Mouse (Mus musculus) inflammation-experienced regulatory T-cells, adult 6 months (primary cell): ENCODE measurements around the gene Emid1. TPM values are rescaled to one million over a fixed set of nuclear protein-coding genes. Genes with fewer than 3 reads are reported as not detected.
A peak's percentile ranks its signal among the peaks of the same experiment; 100 is the strongest.

ENCODE experiments used
- ATAC-seq: one replicate; pipeline ENCODE4 v1.8.0; 2017
- polyA plus RNA-seq, 3 experiments: library from polyadenylated mRNA; unstranded; fragments of 100-300 nt; shearing (Covaris generic); gene quantifications; one replicate each; pipeline ENCODE4 v1.2.1; 2017

Gene Emid1
- polyA plus RNA-seq, 3 experiments from 2014 or later, result 0.83 TPM; not detected in 2

GRCm38 (mm10) chr11:5160722-5161485 lies 8.8 kb upstream of the Emid1 start:
- ATAC-seq, result no peak

DNA sequence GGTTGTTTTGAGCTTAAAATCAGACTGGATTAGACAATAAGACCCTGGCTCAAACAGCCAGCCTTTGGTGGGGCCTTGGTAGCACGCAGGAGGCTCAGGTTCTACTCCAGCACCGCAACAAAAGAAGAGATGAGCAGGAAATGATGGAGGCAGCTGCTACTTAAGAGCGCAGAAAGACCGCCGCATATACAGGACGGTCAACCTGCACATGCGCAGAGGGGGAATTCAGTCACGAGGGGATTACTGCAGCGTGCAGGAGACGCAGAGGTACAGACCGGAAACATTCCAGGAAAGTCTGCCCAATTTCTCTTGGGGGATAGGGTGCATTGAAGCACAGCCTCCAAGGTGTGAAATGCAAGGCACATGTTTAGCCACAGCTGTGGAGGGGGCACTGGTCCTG lies 6.0 kb upstream of the Emid1 start:
- no peak for ATAC-seq

GRCm38 (mm10) chr11:5154961-5155805 lies 3.1 kb upstream of the Emid1 start:
- no peak for ATAC-seq

GRCm38 (mm10) chr11:5151247-5151630 lies 818 bp downstream of the Emid1 start:
- ATAC-seq, result no peak

DNA sequence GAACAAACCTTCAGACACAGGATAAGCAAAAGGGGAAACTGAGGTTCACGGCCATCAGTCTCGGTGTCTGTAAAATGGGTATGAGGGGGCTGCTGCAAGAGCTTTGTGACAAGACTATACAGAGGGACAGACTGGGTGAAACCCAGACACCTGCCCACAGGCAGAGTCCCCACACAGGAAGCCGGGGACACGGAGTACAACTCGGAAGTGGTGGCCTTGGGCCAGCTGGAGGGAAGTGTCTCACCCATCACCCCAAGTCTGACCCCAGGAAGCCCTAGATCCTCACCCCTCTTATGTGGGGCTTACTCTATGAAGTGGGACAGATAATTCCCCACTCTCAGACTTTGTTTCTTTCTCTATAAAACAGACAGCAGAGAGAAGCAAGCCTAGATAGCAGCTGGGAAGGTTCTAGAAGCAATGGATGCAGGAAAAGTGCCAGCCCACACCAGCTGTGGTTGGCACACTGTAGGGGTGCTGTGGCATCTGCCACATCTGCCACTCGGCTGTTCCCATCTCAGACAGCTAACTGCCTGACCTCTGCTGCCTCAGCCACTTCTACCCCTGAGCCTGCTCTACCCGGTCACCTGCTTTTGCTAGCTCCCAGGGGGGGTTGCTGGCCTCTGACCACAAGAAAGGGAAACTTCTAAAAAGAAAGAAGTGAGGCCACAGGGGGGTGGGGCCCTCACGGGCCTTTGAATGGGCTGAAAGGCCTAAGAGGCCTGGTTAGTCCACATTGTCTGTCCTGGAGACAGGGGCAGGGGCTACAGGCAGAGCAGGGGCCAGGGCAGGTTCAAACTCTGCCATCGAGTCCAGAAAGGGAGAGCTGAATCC lies 1.4 kb downstream of the Emid1 start:
- ATAC-seq, result no peak

DNA sequence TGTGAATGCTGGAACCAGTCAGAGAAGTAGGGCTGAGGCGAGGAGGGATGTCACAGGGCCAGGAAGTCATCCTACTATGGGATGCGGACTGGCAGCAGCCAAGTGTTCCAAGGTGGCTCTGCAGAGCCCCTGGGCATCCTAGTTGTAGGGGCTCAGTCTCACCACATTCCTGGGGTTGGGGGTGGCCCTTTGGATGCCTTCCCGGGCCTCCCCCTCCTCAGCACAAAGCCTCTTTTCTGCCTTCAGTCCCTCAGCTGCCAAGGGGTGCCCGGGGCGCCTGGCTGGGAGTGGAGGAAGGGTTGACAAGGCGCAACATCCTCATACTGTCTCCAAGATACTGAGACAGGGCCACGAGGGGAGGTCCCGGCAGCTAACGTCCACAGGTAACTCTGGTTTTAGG lies 2.1 kb downstream of the Emid1 start:
- ATAC-seq, result no peak

GRCm38 (mm10) chr11:5149249-5149648 lies 2.8 kb downstream of the Emid1 start:
- no peak for ATAC-seq

DNA sequence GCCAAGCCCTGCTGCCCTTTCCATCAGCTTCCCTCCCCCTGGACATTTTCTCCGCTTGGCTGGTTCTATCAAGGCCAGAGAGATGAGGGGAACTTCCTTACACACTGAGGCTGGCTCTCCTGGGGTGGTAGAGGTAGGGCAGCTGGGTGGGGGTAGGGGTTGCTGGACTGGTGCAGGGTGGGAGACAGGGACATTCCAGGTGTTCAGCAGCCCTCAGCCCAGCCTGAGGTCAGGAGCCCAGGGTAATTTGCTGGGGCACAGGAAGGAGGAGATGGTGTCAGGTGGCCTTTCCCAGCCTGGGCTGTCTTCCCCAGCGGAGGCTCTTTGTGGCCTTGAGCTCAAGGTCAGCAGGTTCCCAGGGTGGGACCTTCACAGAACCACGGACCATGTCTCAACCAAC lies 6.5 kb downstream of the Emid1 start:
- no peak for ATAC-seq

- ATAC-seq, result no peak
Observed at GRCm38 (mm10) chr11:5141965-5142364, 10.1 kb downstream of the Emid1 start.

DNA sequence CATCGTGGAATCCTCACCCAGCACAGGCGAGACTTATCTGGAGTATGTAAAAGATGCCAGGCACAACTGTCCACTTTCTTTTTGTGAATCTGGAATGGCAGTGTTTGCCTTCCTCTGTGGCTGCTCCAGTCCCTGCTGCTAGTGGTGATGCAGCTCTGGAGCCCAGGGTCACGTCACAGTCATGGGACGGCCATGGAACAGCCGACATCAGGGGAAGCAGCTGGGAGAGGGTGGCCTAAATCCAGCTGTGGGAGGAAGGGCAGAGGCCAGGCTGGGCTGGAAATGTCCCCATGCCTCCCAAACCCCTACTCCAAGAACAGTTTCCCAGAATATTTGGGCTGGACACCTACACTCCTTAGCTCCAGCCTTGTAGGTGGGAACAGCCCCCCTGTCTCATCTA lies 10.8 kb downstream of the Emid1 start:
- no peak for ATAC-seq

GRCm38 (mm10) chr11:5140619-5141018 lies 11.4 kb downstream of the Emid1 start:
- no peak for ATAC-seq

- ATAC-seq, result no peak
Observed at GRCm38 (mm10) chr11:5139372-5139771, 12.7 kb downstream of the Emid1 start.

DNA sequence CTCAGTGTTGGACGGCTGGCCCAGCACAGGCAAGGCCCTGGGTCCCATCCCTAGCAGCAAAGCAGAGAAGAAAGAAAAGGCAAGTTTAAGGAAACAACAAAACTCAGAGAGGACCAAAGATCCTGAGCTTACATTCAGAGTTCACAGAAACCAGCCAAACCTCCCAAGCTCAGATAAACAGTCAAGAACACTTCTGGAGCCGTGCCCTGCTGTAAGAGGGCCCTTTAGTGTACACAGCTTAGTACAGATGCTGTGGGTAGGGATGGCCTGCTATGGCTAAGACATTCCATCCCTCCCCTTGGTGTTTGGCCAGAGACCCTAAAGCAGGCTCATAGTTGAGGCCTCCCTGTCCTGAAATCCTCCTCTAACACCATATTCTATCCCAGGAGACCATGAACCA lies 13.4 kb downstream of the Emid1 start:
- ATAC-seq, result no peak

- ATAC-seq, result no peak
Observed at GRCm38 (mm10) chr11:5135914-5136313, 16.1 kb downstream of the Emid1 start.

- no peak for ATAC-seq
Observed at GRCm38 (mm10) chr11:5132751-5133150, 19.3 kb downstream of the Emid1 start.

- no peak for ATAC-seq
Observed at GRCm38 (mm10) chr11:5130111-5130665, 21.9 kb downstream of the Emid1 start.

- no peak for ATAC-seq
Observed at GRCm38 (mm10) chr11:5129035-5129480, 23.0 kb downstream of the Emid1 start.

- no peak for ATAC-seq
Observed at GRCm38 (mm10) chr11:5125713-5126112, 26.3 kb downstream of the Emid1 start.

GRCm38 (mm10) chr11:5114931-5115581 lies 37.0 kb downstream of the Emid1 start:
- peak; percentile 98 for ATAC-seq

DNA sequence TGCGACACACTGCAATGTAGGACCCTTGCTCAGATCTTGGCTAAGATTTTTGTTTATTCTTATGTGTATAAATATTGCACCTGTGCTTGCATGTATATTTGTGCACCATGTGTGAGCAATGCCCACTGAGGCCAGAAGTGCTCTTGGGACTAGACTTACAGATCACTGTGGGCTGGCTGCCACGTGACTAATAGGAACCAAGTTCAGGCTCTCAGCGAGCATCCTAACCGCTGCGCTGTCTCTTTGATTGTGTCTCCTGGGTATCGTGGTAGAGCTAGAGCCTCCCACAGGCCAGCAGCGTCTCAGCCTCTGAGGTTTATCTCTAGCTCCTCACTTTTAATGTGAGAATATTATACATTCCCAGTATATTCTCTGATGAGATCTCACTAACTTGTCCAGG lies 38.4 kb downstream of the Emid1 start:
- no peak for ATAC-seq

- ATAC-seq, result no peak
Observed at GRCm38 (mm10) chr11:5109441-5109840, 42.6 kb downstream of the Emid1 start.

GRCm38 (mm10) chr11:5103986-5104509 lies 48.0 kb downstream of the Emid1 start:
- ATAC-seq, result no peak
